Mouse (Mus musculus) spleen, adult 2 months (tissue): ENCODE measurements at regions not wholly inside any gene's neighbourhood (a gene's known extent, or its start where the extent isn't known, plus 50 kb on each side); places are given as distances from the start of the nearest gene placed in this dataset.

Source experiments
- CTCF ChIP-seq: fragments of 200-500 bp; IDR thresholded peaks from 2 replicates; pipeline ENCODE4 v1.5.1; 2011; ENCODE audit warnings: mild to moderate bottlenecking, inconsistent platforms; ENCODE audit not compliant: insufficient read depth, insufficient read length, insufficient replicate concordance; ENCODE audit errors: extremely low read depth
- POLR2A ChIP-seq: fragments of 200-500 bp; IDR thresholded peaks from 2 replicates; pipeline ENCODE4 v1.6.1; 2011; ENCODE audit warnings: low read depth, low read length, inconsistent platforms

GRCm38 (mm10) chr16:55710017-55710416 lies 128.7 kb downstream of the Nfkbiz start:
- TF ChIP-seq POLR2A: no peak
- no peak for TF ChIP-seq CTCF
